Mouse (Mus musculus) lung, adult 10 weeks (tissue): ENCODE results near the gene Asic1. TPM values are rescaled to one million over a fixed set of nuclear protein-coding genes. Genes with fewer than 3 reads are reported as not detected.

Source experiments
- polyA plus RNA-seq: library from polyadenylated mRNA; stranded (reverse); fragments of 350-450 nt; fragmentation: Illumina TruSeq; extraction: RNeasy Lipid Tissue Mini Kit (QIAGEN cat#74804); gene quantifications from one replicate; pipeline ENCODE4 v1.2.3, GENCODE M21; 2014; ENCODE audit warnings: low read depth, low replicate concordance; ENCODE audit not compliant: insufficient read depth

Asic1 gene
- polyA plus RNA-seq, result not detected

DNA sequence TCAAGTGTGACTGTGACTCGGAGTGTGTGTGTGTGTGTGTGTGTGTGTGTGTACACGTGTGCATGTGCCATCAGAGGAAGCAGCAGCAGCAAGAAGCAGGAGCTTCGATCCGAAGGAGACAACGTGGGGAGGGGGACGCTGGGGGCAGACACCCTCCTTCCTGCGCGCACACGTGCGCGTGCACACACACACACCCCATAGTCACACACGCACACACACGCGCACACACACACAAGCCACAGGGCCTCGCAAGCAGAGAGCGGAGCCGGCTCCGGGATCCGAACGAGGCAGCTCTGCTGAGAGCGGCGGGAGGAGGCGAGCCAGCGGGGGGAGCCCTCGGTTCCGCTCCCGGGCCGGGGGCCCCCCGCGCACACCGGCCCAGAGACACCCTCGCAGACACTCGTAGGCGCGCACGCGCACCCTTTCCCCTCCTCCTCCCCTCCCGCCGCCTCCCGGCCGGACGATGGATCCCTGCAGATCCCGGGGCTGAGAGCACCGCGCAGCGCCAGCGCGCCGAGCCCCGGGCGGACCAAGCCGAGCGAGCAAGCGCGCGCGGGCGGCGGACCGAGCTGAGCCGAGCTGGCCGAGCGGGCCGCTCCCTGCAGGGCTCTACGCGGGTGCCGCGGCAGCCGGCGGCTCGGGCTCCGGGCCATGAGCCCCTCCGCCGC lies at the start of gene Asic1:
Gene Asic1 (plus strand): TSS at position 215 of the 668 bp plus-strand sequence.

DNA sequence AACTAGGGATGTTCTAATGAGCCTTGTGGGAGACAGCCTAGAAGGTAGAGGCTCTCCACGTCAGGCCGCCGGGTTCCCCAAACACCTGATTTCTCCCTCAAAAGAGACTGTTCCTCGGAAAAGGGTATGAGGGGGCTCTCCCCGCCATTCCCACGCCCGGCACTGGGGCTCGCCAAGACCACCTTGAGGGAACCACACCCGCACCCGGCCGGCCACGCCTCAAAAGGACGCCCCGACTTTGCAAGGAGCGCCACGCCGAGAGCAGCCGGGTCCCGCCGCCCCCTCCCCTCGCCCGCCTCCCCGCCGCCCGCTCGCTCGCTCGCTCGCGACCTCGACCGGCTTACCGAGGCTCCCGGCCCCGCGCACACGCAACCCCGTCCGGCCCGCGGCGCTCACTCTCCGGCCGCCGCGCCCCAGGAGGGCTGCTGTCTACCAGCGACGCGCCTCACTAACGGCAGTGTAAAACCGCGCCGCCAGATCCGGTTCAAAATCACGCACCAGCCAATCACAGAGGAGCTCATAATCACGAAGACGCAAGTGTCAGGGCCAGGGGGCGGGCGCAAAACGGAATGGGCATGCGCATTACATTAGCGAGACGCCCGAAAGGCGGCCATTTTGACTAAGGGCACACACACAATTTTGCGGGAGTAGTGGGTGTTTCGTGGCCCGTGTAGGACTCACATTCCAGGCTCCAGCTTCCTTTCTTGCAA lies 18.9 kb upstream of the Asic1 start, which contains the start of gene Racgap1:
Gene Racgap1 (minus strand): TSS at position 494 of the 710 bp plus-strand sequence.

DNA sequence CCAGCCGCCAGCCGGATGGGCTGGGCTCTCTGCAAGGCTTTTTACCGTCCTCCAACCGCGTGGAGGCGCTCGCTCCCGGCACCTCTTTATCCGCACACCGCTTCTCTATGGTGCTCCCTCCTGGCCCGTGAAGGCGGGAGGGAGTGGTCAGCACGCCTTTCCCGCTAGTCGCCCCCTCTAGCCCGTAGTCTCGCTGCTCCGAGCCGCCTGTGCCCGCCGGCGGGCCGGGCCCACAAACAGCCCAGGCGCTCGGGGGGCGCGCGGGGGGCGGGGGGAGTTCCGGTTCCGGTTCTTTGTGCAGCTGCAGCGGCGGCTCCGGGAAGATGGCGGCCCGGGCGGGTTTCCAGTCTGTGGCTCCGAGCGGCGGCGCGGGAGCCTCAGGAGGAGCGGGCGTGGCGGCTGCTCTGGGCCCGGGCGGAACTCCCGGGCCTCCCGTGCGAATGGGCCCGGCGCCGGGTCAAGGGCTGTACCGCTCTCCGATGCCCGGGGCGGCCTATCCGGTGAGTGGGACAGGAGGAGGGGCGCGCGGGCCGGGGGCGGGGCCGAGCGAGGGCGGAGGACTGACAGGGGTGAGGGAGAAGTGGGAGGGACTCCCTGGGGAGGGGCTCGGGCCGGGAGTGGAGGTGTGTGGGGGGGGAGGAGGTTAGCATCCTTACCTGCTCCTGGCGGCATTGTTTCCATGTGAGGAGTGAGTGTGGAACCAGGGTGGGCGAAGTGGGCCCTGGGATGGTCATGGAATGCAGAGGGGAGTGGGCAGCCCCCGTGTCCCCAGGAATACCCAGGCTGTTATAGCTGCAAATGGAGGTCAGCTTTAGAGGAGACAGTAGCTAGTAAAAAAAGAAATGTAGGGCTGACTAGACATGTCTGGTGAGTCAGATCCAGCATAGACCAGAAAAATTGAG lies 32.1 kb downstream of the Asic1 start, which contains the start of gene Smarcd1:
Gene Smarcd1 (plus strand): TSS at position 131 of the 902 bp plus-strand sequence.

DNA sequence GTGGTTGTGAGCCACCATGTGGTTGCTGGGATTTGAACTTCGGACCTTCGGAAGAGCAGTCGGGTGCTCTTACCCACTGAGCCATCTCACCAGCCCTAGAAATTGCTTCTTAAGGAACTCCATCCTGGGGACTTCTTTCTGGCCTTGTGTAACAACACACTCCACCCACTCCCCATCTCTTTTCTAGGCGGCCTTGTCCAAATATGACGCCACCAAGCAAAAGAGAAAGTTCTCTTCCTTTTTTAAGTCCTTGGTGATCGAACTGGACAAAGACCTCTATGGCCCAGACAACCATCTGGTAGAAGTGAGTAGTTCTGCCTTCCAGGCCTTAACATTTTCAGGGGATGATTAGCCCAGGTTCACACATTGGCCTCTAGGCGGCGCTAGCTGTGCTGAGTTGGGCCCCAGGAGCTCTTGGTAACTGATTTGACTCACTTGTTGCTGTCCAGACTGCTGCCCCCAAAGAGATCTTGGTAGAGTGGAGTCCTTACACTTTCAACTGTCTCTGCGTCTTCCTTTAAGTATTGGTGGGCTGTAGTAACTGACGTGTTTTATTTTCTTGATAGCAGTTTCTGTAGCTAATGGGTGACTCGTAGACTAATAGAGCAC lies 35.4 kb downstream of the Asic1 start, which contains the start of gene Gm17349:
Gene Gm17349 (minus strand): TSS at position 51 of the 609 bp plus-strand sequence.

DNA sequence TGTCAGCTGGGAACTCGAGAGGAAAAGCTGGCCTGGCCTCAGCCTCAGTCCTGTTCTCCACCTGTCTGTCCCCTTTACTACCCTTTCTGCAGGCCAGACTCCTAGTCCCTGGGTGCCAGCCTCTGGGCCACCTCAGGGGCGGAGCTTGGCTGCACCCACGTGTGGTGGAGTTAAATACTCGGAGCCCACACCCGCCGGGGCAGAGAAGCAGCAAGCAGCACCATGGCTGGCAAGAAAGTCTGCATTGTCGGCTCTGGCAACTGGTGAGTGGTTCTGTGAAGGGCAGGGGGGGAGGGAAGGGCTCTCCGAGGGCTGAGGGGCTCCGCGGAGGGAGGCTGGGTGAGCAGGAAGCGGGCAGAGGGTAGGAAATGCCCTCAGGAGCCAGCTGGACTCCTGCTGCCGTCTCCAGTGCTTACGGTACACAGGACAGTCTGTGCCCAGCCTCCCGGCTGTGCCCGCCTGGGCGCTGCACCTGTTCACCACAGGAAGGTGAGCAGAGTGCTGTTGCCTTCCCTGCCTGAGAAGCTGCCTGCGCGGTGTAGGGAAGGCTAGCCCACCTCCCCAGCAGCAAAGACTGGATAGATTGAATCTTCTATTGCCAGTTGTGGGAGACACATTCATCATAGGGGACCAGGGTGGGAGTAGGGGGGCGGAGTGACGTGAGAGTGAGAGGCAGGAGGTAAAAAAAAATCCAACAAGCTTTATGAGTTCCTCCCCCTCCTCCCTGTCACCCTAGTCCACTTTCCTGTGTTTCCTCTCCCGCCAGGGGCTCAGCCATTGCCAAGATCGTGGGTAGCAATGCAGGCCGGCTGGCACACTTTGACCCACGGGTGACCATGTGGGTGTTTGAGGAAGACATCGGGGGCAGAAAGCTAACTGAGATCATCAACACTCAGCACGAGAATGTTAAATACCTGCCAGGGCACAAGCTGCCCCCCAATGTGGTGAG lies 47.5 kb downstream of the Asic1 start, which contains the start of gene Gpd1:
Gene Gpd1 (plus strand): TSS at position 130 of the 949 bp plus-strand sequence.

DNA sequence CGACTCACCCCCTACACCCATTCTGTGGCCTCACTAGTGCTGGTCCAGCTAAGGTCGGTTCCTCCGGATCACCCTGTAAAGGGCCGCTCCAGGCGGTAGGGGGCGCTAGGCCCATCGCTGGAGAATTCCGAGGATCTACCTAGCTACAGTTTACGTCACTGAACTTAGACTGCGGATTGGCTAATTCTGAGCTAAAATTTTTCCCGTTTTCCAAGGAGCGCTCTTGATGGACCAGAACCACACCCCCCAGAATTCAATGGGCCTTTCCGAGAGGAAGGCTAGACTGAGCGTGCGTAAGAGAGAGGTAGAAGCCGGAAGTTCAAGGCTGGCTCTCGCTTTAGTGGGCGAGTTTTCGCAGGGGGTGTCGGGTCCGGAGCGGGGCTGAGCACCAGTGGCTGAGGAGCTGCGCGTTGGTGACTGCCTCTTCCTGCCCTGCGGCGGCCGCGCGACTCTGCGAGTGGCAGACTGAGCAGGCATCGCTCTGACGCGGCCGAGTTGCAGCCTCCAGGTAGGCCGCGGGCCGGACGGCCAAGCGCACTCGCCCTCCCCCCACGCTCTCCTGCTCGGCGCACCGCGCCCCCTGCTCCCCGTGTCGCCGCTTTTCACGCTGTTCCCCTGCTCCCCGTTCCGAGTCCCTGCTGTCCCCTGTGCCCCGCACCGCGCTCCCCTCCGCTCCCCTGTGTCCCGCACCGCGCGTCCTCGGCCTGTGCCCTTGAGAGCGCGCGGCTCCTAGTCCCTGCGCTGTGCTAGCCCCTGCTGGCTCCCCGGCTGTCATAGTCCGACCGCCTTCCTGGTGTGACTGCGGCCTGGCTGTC lies 55.4 kb downstream of the Asic1 start, which contains the start of gene Cox14:
Gene Cox14 (plus strand): TSS at position 278 of the 815 bp plus-strand sequence.

Other genes starting within 250 kb of the Asic1 start
- gene Nckap5l, start 212.6 kb upstream of the Asic1 start, polyA plus RNA-seq, result 2.8 TPM
- gene Bcdin3d, start 195.6 kb upstream of the Asic1 start, polyA plus RNA-seq, result 7.1 TPM
- 9.0 TPM for gene Faim2, start 142.2 kb upstream of the Asic1 start, polyA plus RNA-seq
- 0.22 TPM for gene Aqp2, start 91.3 kb upstream of the Asic1 start, polyA plus RNA-seq
- gene Aqp5, start 79.6 kb upstream of the Asic1 start, polyA plus RNA-seq, result 348 TPM
- gene Aqp6, start 69.0 kb upstream of the Asic1 start, polyA plus RNA-seq, result not detected
- gene Racgap1, start 18.7 kb upstream of the Asic1 start, polyA plus RNA-seq, result 2.9 TPM
- 10.8 TPM for gene Smarcd1, start 31.8 kb downstream of the Asic1 start, polyA plus RNA-seq
- gene Gm17349, start 35.1 kb downstream of the Asic1 start, polyA plus RNA-seq, result not detected
- 25.2 TPM for gene Gpd1, start 47.1 kb downstream of the Asic1 start, polyA plus RNA-seq
- 132 TPM for gene Cox14, start 55.2 kb downstream of the Asic1 start, polyA plus RNA-seq
- 42.5 TPM for gene Cers5, start 102.5 kb downstream of the Asic1 start, polyA plus RNA-seq
- gene Lima1, start 205.1 kb downstream of the Asic1 start, polyA plus RNA-seq, result 24.5 TPM